Mouse (Mus musculus) T-cell, adult 2 months (primary cell): Measurements from ENCODE around the gene Mycbp2.

Source experiments
- DNase-seq: peaks from one replicate; pipeline ENCODE4 v3.0.0; 2022; ENCODE audit warnings: low spot score

Gene Mycbp2

GRCm38 (mm10) chr14:103346729-103347505, at the start of gene Mycbp2:
TSS of gene Mycbp2 (minus strand) at chr14:103346814.
- DNase-seq, result peak; percentile 95

GRCm38 (mm10) chr14:103392391-103392790, 45.8 kb upstream of the Mycbp2 start:
- no peak for DNase-seq

GRCm38 (mm10) chr14:103387431-103387830, 40.8 kb upstream of the Mycbp2 start:
- DNase-seq, result no peak

- no peak for DNase-seq
Observed at GRCm38 (mm10) chr14:103386871-103387270, 40.3 kb upstream of the Mycbp2 start.

- DNase-seq, result no peak
Observed at GRCm38 (mm10) chr14:103385084-103385610, 38.5 kb upstream of the Mycbp2 start.

GRCm38 (mm10) chr14:103378703-103379102, 32.1 kb upstream of the Mycbp2 start:
- no peak for DNase-seq

GRCm38 (mm10) chr14:103376765-103377164, 30.2 kb upstream of the Mycbp2 start:
- DNase-seq, result no peak

GRCm38 (mm10) chr14:103375523-103375922, 28.9 kb upstream of the Mycbp2 start:
- DNase-seq, result no peak

GRCm38 (mm10) chr14:103363199-103363598, 16.6 kb upstream of the Mycbp2 start:
- no peak for DNase-seq

- no peak for DNase-seq
Observed at GRCm38 (mm10) chr14:103356066-103356465, 9.5 kb upstream of the Mycbp2 start.

- DNase-seq, result no peak
Observed at GRCm38 (mm10) chr14:103354396-103355352, 8.1 kb upstream of the Mycbp2 start.

- peak; percentile 65 for DNase-seq
Observed at GRCm38 (mm10) chr14:103345858-103346728, 521 bp downstream of the Mycbp2 start.

- DNase-seq, result peak; percentile 3
Observed at GRCm38 (mm10) chr14:103345486-103345857, 1.1 kb downstream of the Mycbp2 start.

GRCm38 (mm10) chr14:103345011-103345410, 1.6 kb downstream of the Mycbp2 start:
- no peak for DNase-seq

GRCm38 (mm10) chr14:103343791-103344190, 2.8 kb downstream of the Mycbp2 start:
- DNase-seq, result no peak

GRCm38 (mm10) chr14:103341385-103342294, 5.0 kb downstream of the Mycbp2 start:
- peak; percentile 13 for DNase-seq

GRCm38 (mm10) chr14:103312926-103313325, 33.7 kb downstream of the Mycbp2 start:
- DNase-seq, result no peak

GRCm38 (mm10) chr14:103296227-103296626, 50.4 kb downstream of the Mycbp2 start:
- no peak for DNase-seq

GRCm38 (mm10) chr14:103286650-103287049, 60.0 kb downstream of the Mycbp2 start:
- DNase-seq, result no peak

GRCm38 (mm10) chr14:103276667-103277066, 69.9 kb downstream of the Mycbp2 start:
- no peak for DNase-seq

GRCm38 (mm10) chr14:103260437-103260836, 86.2 kb downstream of the Mycbp2 start:
- no peak for DNase-seq
